In genomic region chr10:127078001-127078676, GRCm38 (mm10) we compare ENCODE assay signal across 8 mouse cellular contexts. TPM values are rescaled to one million over a fixed set of nuclear protein-coding genes. Genes with fewer than 3 reads are reported as not detected.
A peak's percentile ranks its signal among the peaks of the same experiment; 100 is the strongest.
DNase-seq lines count a peak whose midpoint lies in the region; ATAC-seq lines count a peak whose summit lies in the region.

No protein-coding gene starts in this region.

- no peak overlapping the region for H3K27ac ChIP-seq in kidney, embryonic 16.5 days (ENCODE audit: low read length)
- H3K27ac ChIP-seq in embryonic facial prominence, embryonic 14.5 days (replicated peaks; ENCODE audit: low read depth, low read length): no peak overlapping the region

- 6% methylated on average over 12 of the region's 12 CpGs for WGBS in kidney, embryonic 16.5 days
- WGBS in embryonic facial prominence, embryonic 14.5 days: 4% methylated on average over 12 of the region's 12 CpGs

- no peaks in the 10 kb centered on the region for H3K36me3 ChIP-seq in kidney, embryonic 16.5 days (ENCODE audit: insufficient read depth, low read length)
- no peaks in the 10 kb centered on the region for H3K36me3 ChIP-seq in embryonic facial prominence, embryonic 14.5 days (ENCODE audit: control insufficient read depth, insufficient read depth, low read length)

- peak overlapping the region; percentile 92 for H3K4me2 ChIP-seq in kidney, embryonic 16.5 days (replicated peaks; ENCODE audit: low read depth, low read length)
- H3K4me2 ChIP-seq in embryonic facial prominence, embryonic 14.5 days (ENCODE audit: low read depth, low read length): peak overlapping the region; percentile 99

- 0 out of 2 replicates have a peak, but pooled peaks have one; percentile 13 for ATAC-seq in kidney, embryonic 16.5 days (ENCODE audit: low FRiP score, low TSS enrichment)
- no peak for ATAC-seq in embryonic facial prominence, embryonic 14.5 days (ENCODE audit: low read depth)

- intact Hi-C loops in left cerebral cortex, postnatal 14 days (cut with DNase I): loop anchor here (5.0 kb wide), 1 partner anchor 94 kb away; no protein-coding TSS in a partner anchor

- H3K4me3 ChIP-seq in kidney, embryonic 16.5 days (ENCODE audit: low read length): peak overlapping the region; percentile 53
- H3K4me3 ChIP-seq in embryonic facial prominence, embryonic 14.5 days (ENCODE audit: low read depth, low read length): peak overlapping the region; percentile 63

- H3K4me1 ChIP-seq in kidney, embryonic 16.5 days (ENCODE audit: insufficient read depth, low read length): peaks cover 28% of the 10 kb centered on the region
- H3K4me1 ChIP-seq in embryonic facial prominence, embryonic 14.5 days (ENCODE audit: control insufficient read depth, insufficient read depth, low read length): peaks cover 20% of the 10 kb centered on the region

- no peak for DNase-seq in kidney, postnatal 14 days
- DNase-seq in embryonic facial prominence, embryonic 14.5 days (ENCODE audit: low spot score): no peak
- DNase-seq in left cerebral cortex, postnatal 14 days (ENCODE audit: low spot score in 2 of 2): peak; percentile 67 to 88
- DNase-seq in retina, postnatal 1 day: peak; percentile 56
- DNase-seq in kidney, postnatal 36 days: no peak
- DNase-seq in urinary bladder, postnatal 14 days (ENCODE audit: low spot score): no peak
- no peak for DNase-seq in thymus, adult 18-20 months

- no peak overlapping the region for H3K9ac ChIP-seq in kidney, embryonic 16.5 days (replicated peaks; ENCODE audit: low read length)
- H3K9ac ChIP-seq in embryonic facial prominence, embryonic 14.5 days (ENCODE audit: low read depth, low read length): no peak overlapping the region

- no peaks in the 10 kb centered on the region for H3K9me3 ChIP-seq in kidney, embryonic 16.5 days (ENCODE audit: low read length)
- no peaks in the 10 kb centered on the region for H3K9me3 ChIP-seq in embryonic facial prominence, embryonic 14.5 days (ENCODE audit: control insufficient read depth, low read length)

- peaks cover 78% of the 10 kb centered on the region for H3K27me3 ChIP-seq in kidney, embryonic 16.5 days (ENCODE audit: insufficient read depth, low read length)
- H3K27me3 ChIP-seq in embryonic facial prominence, embryonic 14.5 days (replicated peaks; ENCODE audit: control insufficient read depth, insufficient read depth, low read length): peaks cover 80% of the 10 kb centered on the region

RNA-seq across cellular contexts. Expression of gene Agap2, which starts 3.1 kb away (rescaled TPM):
- 0.04 and 0.09 TPM in 2 replicates for polyA plus RNA-seq in kidney, embryonic 16.5 days (2015; fragmentation: Nextera tagmentation; extraction: Ambion mirVana)
- 0.45 and 0.72 TPM in 2 replicates for polyA plus RNA-seq in embryonic facial prominence, embryonic 14.5 days (2014; fragmentation: Nextera tagmentation; extraction: Ambion mirVana)
- 100 to 1,000 TPM; 704 to 706 TPM for total RNA-seq in left cerebral cortex, postnatal 14 days (2021)

RNA-seq across cellular contexts. Expression of gene Tspan31, which starts 8.1 kb away (rescaled TPM):
- polyA plus RNA-seq in kidney, embryonic 16.5 days (2015; fragmentation: Nextera tagmentation; extraction: Ambion mirVana): 205 and 208 TPM in 2 replicates
- 51.8 and 53.6 TPM in 2 replicates for polyA plus RNA-seq in embryonic facial prominence, embryonic 14.5 days (2014; fragmentation: Nextera tagmentation; extraction: Ambion mirVana)
- total RNA-seq in left cerebral cortex, postnatal 14 days (2021): 10 to 100 TPM; 67.1 to 74.5 TPM

RNA-seq across cellular contexts. Expression of gene Cdk4, which starts 14.8 kb away (rescaled TPM):
- 1,871 and 1,917 TPM in 2 replicates for polyA plus RNA-seq in kidney, embryonic 16.5 days (2015; fragmentation: Nextera tagmentation; extraction: Ambion mirVana)
- 1,371 and 1,625 TPM in 2 replicates for polyA plus RNA-seq in embryonic facial prominence, embryonic 14.5 days (2014; fragmentation: Nextera tagmentation; extraction: Ambion mirVana)
- 100 to 1,000 TPM in 1 of 2 experiments, 10 to 100 TPM in 1; 88.3 to 106 TPM for total RNA-seq in left cerebral cortex, postnatal 14 days (2021)

RNA-seq across cellular contexts. Expression of gene March9, which starts 18.2 kb away (rescaled TPM):
- polyA plus RNA-seq in kidney, embryonic 16.5 days (2015; fragmentation: Nextera tagmentation; extraction: Ambion mirVana): 1.2 and 1.4 TPM in 2 replicates
- 1.5 and 2.0 TPM in 2 replicates for polyA plus RNA-seq in embryonic facial prominence, embryonic 14.5 days (2014; fragmentation: Nextera tagmentation; extraction: Ambion mirVana)
- total RNA-seq in left cerebral cortex, postnatal 14 days (2021): 10 to 100 TPM; 32.7 to 35.1 TPM

RNA-seq across cellular contexts. Expression of gene Cyp27b1, which starts 30.1 kb away (rescaled TPM):
- 32.6 and 53.8 TPM in 2 replicates for polyA plus RNA-seq in kidney, embryonic 16.5 days (2015; fragmentation: Nextera tagmentation; extraction: Ambion mirVana)
- polyA plus RNA-seq in embryonic facial prominence, embryonic 14.5 days (2014; fragmentation: Nextera tagmentation; extraction: Ambion mirVana): 0.13 and 0.29 TPM in 2 replicates
- under 1 TPM; 0.59 to 0.61 TPM for total RNA-seq in left cerebral cortex, postnatal 14 days (2021)

Comparison
In these comparisons a context has a peak if more than half of its experiments do, and no peak if none do; other contexts are left out.
1. DNase-seq: peak in left cerebral cortex, postnatal 14 days (2 of 2) and retina, postnatal 1 day (single experiment); none in kidney, postnatal 14 days (single experiment), embryonic facial prominence, embryonic 14.5 days (single experiment), kidney, postnatal 36 days (0 of 2), urinary bladder, postnatal 14 days (single experiment) and thymus, adult 18-20 months (0 of 2).